Mouse (Mus musculus): Measurements from ENCODE around the gene Sorcs2. TPM values are rescaled to one million over a fixed set of nuclear protein-coding genes. Genes with fewer than 3 reads are reported as not detected.

Gene Sorcs2
- polyA plus RNA-seq, 1 experiment from 2014 or later: 21.2 TPM

- no peaks in the 10 kb centered on the region for H3K9me3 ChIP-seq
- H3K27ac ChIP-seq: peak overlapping the region; percentile 54
- H3K36me3 ChIP-seq: no peaks in the 10 kb centered on the region
- no peak overlapping the region for H3K9ac ChIP-seq
- WGBS: 73% methylated on average over 8 of the region's 8 CpGs
- H3K4me2 ChIP-seq: no peak overlapping the region
- no peak overlapping the region for H3K4me3 ChIP-seq
- no peak for ATAC-seq (ENCODE audit: borderline replicate concordance, extremely low read depth, low FRiP score, low TSS enrichment)
- H3K4me1 ChIP-seq: peaks cover 58% of the 10 kb centered on the region
- H3K27me3 ChIP-seq: no peaks in the 10 kb centered on the region
These were observed 77.3 kb downstream of the Sorcs2 start for GRCm38 (mm10) chr5:36320667-36321066.

DNA sequence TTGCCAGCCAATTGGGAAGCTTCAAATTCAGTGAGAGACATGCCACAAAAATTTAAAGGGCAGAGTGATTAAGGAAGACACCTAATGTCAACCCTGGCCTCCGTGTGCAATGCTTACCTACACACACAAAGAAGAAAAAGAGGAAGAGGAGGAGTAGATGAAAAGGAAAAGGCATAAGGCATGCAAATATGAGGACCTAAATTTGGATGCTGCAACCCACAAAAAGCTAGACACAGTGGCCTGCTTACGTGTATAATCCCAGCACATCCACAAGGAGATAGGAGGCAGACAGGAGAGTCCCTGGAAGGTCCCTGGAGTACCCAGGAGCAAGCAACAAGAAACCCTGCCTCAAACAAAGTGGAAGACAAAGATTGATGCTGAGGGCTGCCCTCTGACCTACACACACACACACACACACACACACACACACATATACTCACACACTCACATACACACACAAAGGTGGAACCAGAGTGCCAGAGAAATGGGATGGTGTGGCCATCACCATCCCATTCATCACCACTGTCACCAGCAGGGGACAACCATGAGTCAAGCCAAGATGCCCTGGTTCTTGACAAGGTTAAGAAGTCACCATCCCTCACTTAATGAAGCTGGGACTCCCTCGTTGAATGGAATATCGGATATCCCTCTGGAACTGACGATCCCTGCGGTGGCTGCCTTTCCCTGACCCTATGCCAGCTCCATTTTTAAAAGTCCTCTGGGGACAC lies 80.1 kb downstream of the Sorcs2 start:
- Histone ChIP-seq H3K9me3 (no peaks in the 10 kb centered on the region), H3K27me3 (no peaks in the 10 kb centered on the region), H3K4me2 (no peak overlapping the region), H3K27ac (no peak overlapping the region), H3K4me3 (no peak overlapping the region), H3K36me3 (no peaks in the 10 kb centered on the region), H3K4me1 (peaks cover 64% of the 10 kb centered on the region), H3K9ac (no peak overlapping the region)
- WGBS: 46% methylated on average over 6 of the region's 6 CpGs
- no peak for ATAC-seq (ENCODE audit: borderline replicate concordance, extremely low read depth, low FRiP score, low TSS enrichment)

GRCm38 (mm10) chr5:36315106-36315505 lies 82.8 kb downstream of the Sorcs2 start:
- Histone ChIP-seq H3K4me3 (no peak overlapping the region), H3K27ac (peak overlapping the region; percentile 58), H3K9ac (no peak overlapping the region), H3K4me1 (peaks cover 43% of the 10 kb centered on the region), H3K36me3 (no peaks in the 10 kb centered on the region), H3K9me3 (no peaks in the 10 kb centered on the region), H3K27me3 (no peaks in the 10 kb centered on the region), H3K4me2 (no peak overlapping the region)
- no peak for ATAC-seq (ENCODE audit: borderline replicate concordance, extremely low read depth, low FRiP score, low TSS enrichment)
- 55% methylated on average over 9 of the region's 9 CpGs for WGBS

- WGBS: 9% methylated on average over 16 of the region's 16 CpGs
- Histone ChIP-seq H3K4me3 (no peak overlapping the region), H3K9me3 (no peaks in the 10 kb centered on the region), H3K4me2 (peak overlapping the region; percentile 32), H3K4me1 (peaks cover 38% of the 10 kb centered on the region), H3K36me3 (no peaks in the 10 kb centered on the region), H3K27ac (peak overlapping the region; percentile 81), H3K9ac (peak overlapping the region; percentile 4), H3K27me3 (no peaks in the 10 kb centered on the region)
- peak; percentile 75 for ATAC-seq (ENCODE audit: borderline replicate concordance, extremely low read depth, low FRiP score, low TSS enrichment)
These were observed 84.4 kb downstream of the Sorcs2 start for GRCm38 (mm10) chr5:36313353-36314079.

- 28% methylated on average over 6 of the region's 6 CpGs for WGBS
- Histone ChIP-seq H3K4me3 (no peak overlapping the region), H3K36me3 (no peaks in the 10 kb centered on the region), H3K27me3 (no peaks in the 10 kb centered on the region), H3K4me2 (no peak overlapping the region), H3K9me3 (no peaks in the 10 kb centered on the region), H3K4me1 (peaks cover 38% of the 10 kb centered on the region), H3K27ac (peak overlapping the region; percentile 81), H3K9ac (no peak overlapping the region)
- ATAC-seq (ENCODE audit: borderline replicate concordance, extremely low read depth, low FRiP score, low TSS enrichment): no peak
These were observed 85.0 kb downstream of the Sorcs2 start for GRCm38 (mm10) chr5:36312926-36313325.

- H3K36me3 ChIP-seq: no peaks in the 10 kb centered on the region
- H3K9ac ChIP-seq: no peak overlapping the region
- no peaks in the 10 kb centered on the region for H3K9me3 ChIP-seq
- no peaks in the 10 kb centered on the region for H3K27me3 ChIP-seq
- 50% methylated on average over 7 of the region's 7 CpGs for WGBS
- no peak overlapping the region for H3K4me3 ChIP-seq
- 0 out of 2 replicates have a peak, but pooled peaks cover 7% of the 10 kb centered on the region for H3K4me1 ChIP-seq
- H3K27ac ChIP-seq: no peak overlapping the region; the same call in 1 of the 2 replicates
- H3K4me2 ChIP-seq: no peak overlapping the region
- peak; percentile 33; the same call in 1 of the 2 replicates for ATAC-seq (ENCODE audit: borderline replicate concordance, extremely low read depth, low FRiP score, low TSS enrichment)
These were observed 93.5 kb downstream of the Sorcs2 start for GRCm38 (mm10) chr5:36304299-36304980.

GRCm38 (mm10) chr5:36301166-36301565 lies 96.8 kb downstream of the Sorcs2 start:
- Histone ChIP-seq H3K27ac (no peak overlapping the region), H3K4me1 (peaks cover 26% of the 10 kb centered on the region), H3K36me3 (no peaks in the 10 kb centered on the region), H3K27me3 (no peaks in the 10 kb centered on the region), H3K4me2 (no peak overlapping the region), H3K4me3 (no peak overlapping the region), H3K9ac (no peak overlapping the region), H3K9me3 (no peaks in the 10 kb centered on the region)
- ATAC-seq (ENCODE audit: borderline replicate concordance, extremely low read depth, low FRiP score, low TSS enrichment): no peak
- 64% methylated on average over 4 of the region's 4 CpGs for WGBS

DNA sequence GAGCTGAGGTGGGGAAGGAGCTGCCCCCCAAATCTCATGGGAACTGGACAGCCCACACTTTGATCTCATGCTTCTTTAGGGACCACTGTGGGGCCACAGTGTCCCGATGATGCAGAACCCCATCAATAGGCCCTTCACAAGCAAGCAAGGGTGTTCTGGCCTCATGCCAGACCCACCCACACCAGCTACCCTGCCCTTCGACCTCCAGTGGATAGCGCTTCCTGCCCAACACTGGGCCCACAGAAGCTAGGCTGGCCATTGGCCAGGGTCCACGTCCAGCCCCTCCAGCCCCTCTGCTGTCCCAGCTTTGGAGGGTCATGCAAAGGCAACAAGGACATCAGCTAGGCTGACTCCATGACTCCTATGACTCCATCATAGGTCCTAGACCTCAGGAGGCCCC lies 99.9 kb downstream of the Sorcs2 start:
- Histone ChIP-seq H3K4me1 (peaks cover 27% of the 10 kb centered on the region), H3K9me3 (no peaks in the 10 kb centered on the region), H3K27me3 (no peaks in the 10 kb centered on the region), H3K4me3 (no peak overlapping the region), H3K36me3 (no peaks in the 10 kb centered on the region), H3K4me2 (no peak overlapping the region), H3K9ac (no peak overlapping the region), H3K27ac (no peak overlapping the region)
- 70% methylated on average over 4 of the region's 4 CpGs for WGBS
- no peak; the same call in 1 of the 2 replicates for ATAC-seq (ENCODE audit: borderline replicate concordance, extremely low read depth, low FRiP score, low TSS enrichment)

GRCm38 (mm10) chr5:36297246-36297645 lies 100.7 kb downstream of the Sorcs2 start:
- WGBS: 34% methylated on average over 4 of the region's 4 CpGs
- no peaks in the 10 kb centered on the region for H3K27me3 ChIP-seq
- H3K4me2 ChIP-seq: no peak overlapping the region
- H3K4me3 ChIP-seq: no peak overlapping the region
- H3K9ac ChIP-seq: no peak overlapping the region
- no peak for ATAC-seq (ENCODE audit: borderline replicate concordance, extremely low read depth, low FRiP score, low TSS enrichment)
- no peak overlapping the region for H3K27ac ChIP-seq
- H3K9me3 ChIP-seq: no peaks in the 10 kb centered on the region
- H3K36me3 ChIP-seq: no peaks in the 10 kb centered on the region
- H3K4me1 ChIP-seq: peaks cover 35% of the 10 kb centered on the region

- ATAC-seq (ENCODE audit: borderline replicate concordance, extremely low read depth, low FRiP score, low TSS enrichment): no peak
- no peaks in the 10 kb centered on the region for H3K36me3 ChIP-seq
- H3K4me1 ChIP-seq: peaks cover 36% of the 10 kb centered on the region
- H3K4me2 ChIP-seq: no peak overlapping the region
- no peak overlapping the region for H3K4me3 ChIP-seq
- WGBS: 41% methylated on average over 11 of the region's 11 CpGs
- H3K27ac ChIP-seq: peak overlapping the region; percentile 40
- H3K27me3 ChIP-seq: no peaks in the 10 kb centered on the region
- no peaks in the 10 kb centered on the region for H3K9me3 ChIP-seq
- H3K9ac ChIP-seq: no peak overlapping the region
These were observed 104.6 kb downstream of the Sorcs2 start for GRCm38 (mm10) chr5:36293109-36293900.

GRCm38 (mm10) chr5:36292321-36292720 lies 105.6 kb downstream of the Sorcs2 start:
- Histone ChIP-seq H3K9ac (no peak overlapping the region), H3K4me2 (no peak overlapping the region)
- peak; percentile 47; the same call in 1 of the 2 replicates for ATAC-seq (ENCODE audit: borderline replicate concordance, extremely low read depth, low FRiP score, low TSS enrichment)

More at GRCm38 (mm10) chr5:36292321-36292720, 105.6 kb downstream of the Sorcs2 start:
- Histone ChIP-seq H3K9me3 (no peaks in the 10 kb centered on the region), H3K4me3 (no peak overlapping the region), H3K36me3 (no peaks in the 10 kb centered on the region), H3K27me3 (no peaks in the 10 kb centered on the region), H3K27ac (no peak overlapping the region), H3K4me1 (peaks cover 26% of the 10 kb centered on the region)
- 57% methylated on average over 9 of the region's 9 CpGs for WGBS
